Mouse (Mus musculus) bone marrow macrophage, adult 2 months (primary cell): ENCODE data around the gene Cdv3.

Source experiments
- CTCF ChIP-seq: IDR thresholded peaks from 2 replicates; pipeline ENCODE4 v1.5.1; 2012; ENCODE audit warnings: low read depth, mild to moderate bottlenecking, low read length, moderate library complexity
- POLR2A ChIP-seq: IDR thresholded peaks from 2 replicates; pipeline ENCODE4 v1.6.1; 2012; ENCODE audit warnings: mild to moderate bottlenecking, low read depth, low read length, borderline replicate concordance

DNA sequence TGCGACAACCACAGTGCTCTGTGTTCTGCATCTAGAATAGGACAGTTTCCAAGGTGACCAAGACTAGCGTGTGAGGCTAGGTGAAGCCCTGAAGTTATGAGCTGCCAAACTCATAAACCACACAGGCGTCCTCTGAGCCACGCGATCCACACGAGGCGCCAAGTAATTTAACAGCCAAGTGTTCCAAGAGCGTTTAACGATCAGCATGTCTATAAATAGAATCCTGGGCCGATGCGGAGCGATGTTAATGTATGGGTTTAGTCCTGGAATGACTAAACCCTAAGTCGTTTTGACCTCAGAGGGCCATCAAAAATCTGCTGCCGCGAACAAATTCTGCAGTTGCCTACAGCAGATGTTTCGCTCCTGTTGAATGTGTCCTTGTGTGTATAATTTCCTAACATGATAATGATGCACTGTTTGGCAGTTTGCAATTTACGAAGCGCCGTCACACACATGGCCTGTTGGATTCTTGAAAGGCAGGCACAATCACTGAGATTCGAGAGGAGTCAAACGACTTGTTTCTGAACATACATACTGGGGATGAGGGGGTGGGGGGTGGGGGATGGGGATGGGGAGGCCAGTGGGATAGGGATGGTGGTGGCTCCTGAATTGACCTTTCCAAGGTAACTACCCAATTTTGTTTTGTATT is 33.0 kb upstream of the Cdv3 start:
- TF ChIP-seq CTCF (no peak), POLR2A (no peak)
